Mouse (Mus musculus): ENCODE measurements around the gene Prrt3.

GRCm38 (mm10) chr6:113468512-113468911 is 33.2 kb downstream of the Prrt3 start:
- no peak for TF ChIP-seq CTCF (conservative IDR thresholded peaks at IDR 0.05; ENCODE audit: insufficient read depth, insufficient read length, low read depth, low read length)
- TF ChIP-seq POLR2A (IDR thresholded peaks at IDR 0.05; ENCODE audit: low read depth, low read length) = no peak
